ENCODE assay signal across 9 mouse cellular contexts in the genomic region with DNA sequence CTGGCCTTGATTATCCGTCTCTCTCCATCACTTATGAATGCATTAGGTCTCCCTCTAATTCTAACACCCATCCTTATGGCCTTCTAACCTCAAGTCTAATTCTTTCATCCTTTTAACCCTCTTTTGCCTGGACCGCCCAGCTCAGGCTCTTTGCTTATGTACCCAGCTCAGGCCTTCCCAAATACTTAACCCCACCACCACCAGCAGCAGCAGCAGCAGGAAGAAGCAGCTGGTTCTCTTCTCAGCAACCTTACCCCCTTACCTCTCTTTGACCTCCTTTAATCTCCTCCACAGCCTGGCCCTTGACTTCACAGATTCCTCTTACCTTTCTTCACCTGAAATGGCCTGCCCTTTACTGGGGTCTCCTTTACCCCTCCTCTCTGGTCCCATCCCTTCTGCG.
DNase-seq lines count a peak whose midpoint lies in the region; ATAC-seq and TF ChIP-seq lines count a peak whose summit lies in the region.
"Had no signal": no experiment of that assay in that cellular context is flagged by ENCODE, and none has a peak within 500 bp of the region (broad histone marks: within the 10 kb centered on the region; RNA-seq: fewer than 3 reads in every experiment).

No protein-coding gene starts in this region.

- H3K27ac ChIP-seq in lung, embryonic 14.5 days (ENCODE audit: low read depth): no peak overlapping the region
- H3K27ac ChIP-seq in hindbrain, postnatal 0 days: no peak overlapping the region
- H3K27ac ChIP-seq in neural tube, embryonic 13.5 days (replicated peaks): no peak overlapping the region

- no peak for ATAC-seq in lung, embryonic 14.5 days (ENCODE audit: insufficient read depth)
- ATAC-seq in hindbrain, postnatal 0 days: no peak
- no peak for ATAC-seq in neural tube, embryonic 13.5 days (ENCODE audit: low read depth)

- no peak for TF ChIP-seq CTCF in lung, embryonic 14.5 days (IDR thresholded peaks at IDR 0.05; ENCODE audit: low read depth)
- TF ChIP-seq CTCF in hindbrain, postnatal 0 days (IDR thresholded peaks at IDR 0.05; ENCODE audit: low read depth): no peak

- DNase-seq in lung, embryonic 14.5 days: no peak
- no peak for DNase-seq in lung, postnatal 14 days
- DNase-seq in embryo, embryonic 10.5 days (ENCODE audit: low spot score): peak; percentile 34
- no peak for DNase-seq in hindbrain, postnatal 0 days (ENCODE audit: low spot score)
- no peak for DNase-seq in adrenal gland, postnatal 14 days
- DNase-seq in spleen, postnatal 14 days (ENCODE audit: low spot score in 2 of 2): no peak
- no peak for DNase-seq in c-Kit-positive CD71-positive TER-119-positive erythroid progenitor cells, embryonic 14.5 days (ENCODE audit: low spot score)

- 14% methylated on average over 3 of the region's 3 CpGs for WGBS in lung, embryonic 14.5 days
- 48% methylated on average over 3 of the region's 3 CpGs for WGBS in hindbrain, postnatal 0 days
- WGBS in neural tube, embryonic 13.5 days: 29% methylated on average over 3 of the region's 3 CpGs

- H3K4me2 ChIP-seq in lung, embryonic 14.5 days: peak overlapping the region; percentile 57
- H3K4me2 ChIP-seq in hindbrain, postnatal 0 days (ENCODE audit: low read depth, low read length): peak overlapping the region; percentile 99
- peak overlapping the region; percentile 58 for H3K4me2 ChIP-seq in neural tube, embryonic 13.5 days

- H3K27me3 ChIP-seq in lung, embryonic 14.5 days (ENCODE audit: insufficient read depth, low read length): peaks cover 67% of the 10 kb centered on the region
- H3K27me3 ChIP-seq in hindbrain, postnatal 0 days (ENCODE audit: insufficient read depth, low read length): peaks cover 10% of the 10 kb centered on the region; the same call in 1 of the 2 replicates
- peaks cover 88% of the 10 kb centered on the region for H3K27me3 ChIP-seq in neural tube, embryonic 13.5 days

- H3K9me3 ChIP-seq in lung, embryonic 14.5 days (ENCODE audit: low read depth, low read length): no peaks in the 10 kb centered on the region
- H3K9me3 ChIP-seq in hindbrain, postnatal 0 days (ENCODE audit: low read length): no peaks in the 10 kb centered on the region
- no peaks in the 10 kb centered on the region for H3K9me3 ChIP-seq in neural tube, embryonic 13.5 days

- no peaks in the 10 kb centered on the region for H3K36me3 ChIP-seq in lung, embryonic 14.5 days (ENCODE audit: insufficient read depth)
- H3K36me3 ChIP-seq in hindbrain, postnatal 0 days (ENCODE audit: insufficient read depth, low read length): no peaks in the 10 kb centered on the region
- no peaks in the 10 kb centered on the region for H3K36me3 ChIP-seq in neural tube, embryonic 13.5 days

- peak overlapping the region; percentile 31 for H3K4me3 ChIP-seq in lung, embryonic 14.5 days (ENCODE audit: low read depth, low read length)
- peak overlapping the region; percentile 39 for H3K4me3 ChIP-seq in hindbrain, postnatal 0 days (ENCODE audit: low read length)
- peak overlapping the region; percentile 33 for H3K4me3 ChIP-seq in neural tube, embryonic 13.5 days
- H3K4me3 ChIP-seq: erythroblast, embryonic 14.5 days had no signal

- no peak overlapping the region for H3K9ac ChIP-seq in lung, embryonic 14.5 days
- H3K9ac ChIP-seq in hindbrain, postnatal 0 days (replicated peaks; ENCODE audit: low read length): peak overlapping the region; percentile 39
- H3K9ac ChIP-seq in neural tube, embryonic 13.5 days: peak overlapping the region; percentile 60

- H3K4me1 ChIP-seq in lung, embryonic 14.5 days (ENCODE audit: insufficient read depth): peaks cover 8% of the 10 kb centered on the region
- H3K4me1 ChIP-seq in hindbrain, postnatal 0 days (ENCODE audit: insufficient read depth, low read length): peaks cover 10% of the 10 kb centered on the region; the same call in 1 of the 2 replicates
- peaks cover 53% of the 10 kb centered on the region for H3K4me1 ChIP-seq in neural tube, embryonic 13.5 days (replicated peaks)
